Mouse (Mus musculus) stomach, embryonic 14.5 days (tissue): ENCODE data around the gene Det1. TPM values are rescaled to one million over a fixed set of nuclear protein-coding genes. Genes with fewer than 3 reads are reported as not detected.

Experiments
- ATAC-seq: fragments of 200-750 bp; cut with Nextera tagmentation; 2 replicates; pipeline ENCODE4 v1.8.0; 2017; ENCODE audit warnings: low read depth, moderate TSS enrichment; ENCODE audit not compliant: insufficient number of reproducible peaks, insufficient read depth, low FRiP score
- H3K27ac ChIP-seq: fragments of 300-500 bp; sonication (generic); 2 replicates; pipeline ENCODE4 v1.5.1; 2014; ENCODE audit warnings: mild to moderate bottlenecking, low read length, moderate library complexity, mixed read lengths
- H3K27me3 ChIP-seq: fragments of 300-500 bp; sonication (generic); 2 replicates; pipeline ENCODE4 v1.6.1; 2014; ENCODE audit warnings: low read length, control low read depth, mixed read lengths; ENCODE audit not compliant: control insufficient read depth, insufficient read depth
- H3K36me3 ChIP-seq: fragments of 300-500 bp; sonication (generic); 2 replicates; pipeline ENCODE4 v1.6.1; 2014; ENCODE audit warnings: mild to moderate bottlenecking, control low read depth, low read length, moderate library complexity, mixed read lengths; ENCODE audit not compliant: control insufficient read depth, insufficient read depth
- H3K4me1 ChIP-seq: fragments of 300-500 bp; sonication (generic); 2 replicates; pipeline ENCODE4 v1.6.1; 2014; ENCODE audit warnings: low read length, control low read depth, mixed read lengths; ENCODE audit not compliant: control insufficient read depth, insufficient read depth
- H3K4me2 ChIP-seq: fragments of 300-500 bp; sonication (generic); replicated peaks from 2 replicates; pipeline ENCODE4 v1.6.1; 2014; ENCODE audit warnings: low read depth, low read length, control low read depth
- H3K4me3 ChIP-seq: fragments of 300-500 bp; sonication (generic); 2 replicates; pipeline ENCODE4 v1.5.1; 2014; ENCODE audit warnings: low read depth, low read length, control low read depth
- H3K9ac ChIP-seq: fragments of 300-500 bp; sonication (generic); replicated peaks from 2 replicates; pipeline ENCODE4 v1.6.1; 2014; ENCODE audit warnings: low read depth, mild to moderate bottlenecking, control low read depth, low read length, moderate library complexity, mixed read lengths
- H3K9me3 ChIP-seq: fragments of 300-500 bp; sonication (generic); 2 replicates; pipeline ENCODE4 v1.6.1; 2016; ENCODE audit warnings: low read depth, low read length, control low read depth; ENCODE audit not compliant: control insufficient read depth
- WGBS: fragments of 180-500 bp; shearing (Covaris S2); extraction: QIAGEN DNeasy Blood & Tissue Kit; methylation state at CpG from one replicate; pipeline ENCODE4 v1.1.7; 2014; 5-methylcytosine and 5-hydroxymethylcytosine counted together
- microRNA-seq: library from miRNA; unstranded; fragments of <30 nt; microRNA quantifications from one replicate; pipeline ENCODE4, GENCODE M21; 2016
- polyA plus RNA-seq: library from polyadenylated mRNA; unstranded; fragments of >200 nt; fragmentation: Nextera tagmentation; extraction: Ambion mirVana; gene quantifications from 2 replicates; pipeline ENCODE4 v1.2.1, GENCODE M21; 2014

Gene Det1
- polyA plus RNA-seq, 1 experiment from 2014 or later: 19.4 TPM

DNA sequence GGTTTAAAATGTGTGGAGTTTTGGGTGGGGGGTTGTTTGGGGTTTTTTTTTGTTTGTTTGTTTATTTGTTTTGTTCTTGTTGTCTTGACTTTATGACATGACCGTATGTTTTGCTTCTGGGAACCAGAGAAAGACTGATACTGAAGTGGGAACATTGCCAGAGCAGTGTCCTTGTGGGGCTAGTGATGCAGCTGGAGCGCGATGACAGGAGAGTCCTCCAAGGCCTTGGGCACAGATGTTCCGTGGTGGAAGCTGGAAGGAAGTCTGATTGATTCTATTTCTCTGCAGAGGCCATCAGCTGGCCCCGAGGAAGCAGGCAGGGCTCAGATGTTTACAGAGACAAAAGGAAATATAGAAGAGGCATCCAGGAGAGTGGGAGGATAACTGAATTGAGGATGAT lies 61.2 kb downstream of the Det1 start:
- peaks cover 8% of the 10 kb centered on the region for H3K4me1 ChIP-seq
- no peak overlapping the region for H3K4me3 ChIP-seq
- H3K4me2 ChIP-seq: no peak overlapping the region
- H3K36me3 ChIP-seq: peaks cover 10% of the 10 kb centered on the region
- no peaks in the 10 kb centered on the region for H3K9me3 ChIP-seq
- H3K27me3 ChIP-seq: no peaks in the 10 kb centered on the region
- no peak overlapping the region for H3K27ac ChIP-seq
- no peak for ATAC-seq
- 71% methylated on average over 5 of the region's 5 CpGs for WGBS
- no peak overlapping the region for H3K9ac ChIP-seq

DNA sequence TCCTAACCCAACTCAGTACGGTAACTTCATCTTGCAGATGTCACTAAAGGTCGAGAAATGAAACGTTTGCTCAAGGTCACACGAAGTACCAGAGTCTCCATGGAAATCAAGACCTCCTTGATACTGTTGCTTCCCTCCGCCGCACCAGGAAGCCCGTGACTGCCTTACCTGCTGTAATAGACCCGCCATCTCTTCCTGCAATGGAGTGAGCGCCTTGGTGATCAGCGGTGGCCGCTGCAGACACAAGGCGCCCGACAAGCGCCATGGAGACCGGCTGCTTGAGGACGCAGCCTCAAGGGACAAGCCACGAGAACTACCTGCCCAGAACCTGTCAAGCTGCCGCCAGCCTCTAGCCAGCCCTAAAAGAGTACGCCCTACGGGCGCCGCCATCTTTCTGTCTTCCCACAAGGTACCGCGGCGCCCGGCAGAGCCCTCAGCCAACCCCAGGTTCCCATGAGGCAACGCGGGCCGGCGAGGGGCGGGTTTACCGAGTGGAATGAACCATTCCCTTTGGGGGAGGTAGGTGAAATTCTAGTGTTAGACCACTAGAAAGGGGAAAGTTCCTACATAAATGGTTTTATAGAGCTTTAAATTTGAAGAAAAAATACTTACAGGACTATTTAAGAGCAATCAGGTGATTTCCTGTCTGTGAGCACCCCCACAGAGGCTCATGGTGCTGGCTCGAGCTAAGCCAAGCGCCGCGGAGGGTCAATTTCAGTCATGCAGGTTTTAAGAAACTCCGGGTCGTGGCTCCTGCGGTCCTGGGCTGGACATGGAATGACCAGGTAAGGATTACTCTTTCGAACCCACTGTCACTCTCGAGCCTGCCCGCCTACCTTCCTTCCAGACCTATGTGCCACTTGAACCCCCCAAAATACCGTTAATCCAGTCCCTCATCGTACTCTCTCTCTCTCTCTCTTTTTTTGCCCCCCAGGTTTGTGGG lies 64.2 kb downstream of the Det1 start, which contains the start of the genes Mrps11 and Mrpl46:
TSS of gene Mrps11 (plus strand) at position 481 of the 943 bp plus-strand sequence.
TSS of gene Mrpl46 (minus strand) at position 893 of the 943 bp plus-strand sequence.
- Histone ChIP-seq H3K4me2 (peak within 1 kb of the TSS; percentile 85), H3K4me1 (peaks cover 8% of the 10 kb centered on the region), H3K27me3 (no peaks in the 10 kb centered on the region), H3K27ac (peak within 1 kb of the TSS; percentile 8; the same call in 1 of the 2 replicates), H3K36me3 (peaks cover 18% of the 10 kb centered on the region), H3K9me3 (no peaks in the 10 kb centered on the region), H3K4me3 (peak within 1 kb of the TSS; percentile 94), H3K9ac (peak within 1 kb of the TSS; percentile 78)
- WGBS: under 1% methylated on average over 44 of the region's 44 CpGs
- peak; percentile 98 for ATAC-seq

DNA sequence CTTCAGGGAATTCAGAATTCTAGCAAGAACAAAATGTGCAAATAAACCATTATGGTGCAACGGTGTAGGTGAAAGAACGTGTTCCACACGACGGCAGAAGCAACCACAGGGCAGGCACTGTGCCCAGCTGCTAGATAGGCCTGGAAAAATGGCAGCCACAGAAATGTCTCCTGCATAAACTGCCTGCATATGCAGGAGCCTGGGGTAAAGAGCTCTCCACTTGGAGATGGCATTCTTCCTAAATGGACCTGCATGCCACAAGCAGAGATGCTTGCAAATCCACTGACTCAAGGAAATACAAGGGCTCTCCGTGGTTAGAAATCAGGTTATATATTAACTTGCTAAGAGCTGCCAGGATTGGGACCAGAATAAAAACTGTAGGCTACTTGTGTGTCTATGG lies 68.3 kb downstream of the Det1 start:
- Histone ChIP-seq H3K27me3 (no peaks in the 10 kb centered on the region), H3K27ac (no peak overlapping the region), H3K4me2 (no peak overlapping the region), H3K36me3 (peaks cover 37% of the 10 kb centered on the region), H3K4me1 (peaks cover 8% of the 10 kb centered on the region), H3K4me3 (no peak overlapping the region), H3K9me3 (no peaks in the 10 kb centered on the region), H3K9ac (no peak overlapping the region)
- no peak for ATAC-seq
- 94% methylated on average over 5 of the region's 5 CpGs for WGBS

Small RNA genes within 50 kb of the gene (microRNA-seq; reads per million reads assigned to microRNA genes)
- 28.9 reads per million, percentile 32 among the genes with 10 or more reads in this experiment for gene Mir7-2

Other genes starting within 250 kb of the Det1 start
- 5.9 and 8.6 TPM in 2 replicates for gene Ntrk3, start 109.3 kb downstream of the Det1 start, polyA plus RNA-seq
- gene Mrps11, start 64.1 kb downstream of the Det1 start, polyA plus RNA-seq: 73.2 and 74.5 TPM in 2 replicates
- gene Mrpl46, start 63.7 kb downstream of the Det1 start, polyA plus RNA-seq: 66.5 and 68.6 TPM in 2 replicates
- 32.6 and 34.9 TPM in 2 replicates for gene Aen, start 48.6 kb upstream of the Det1 start, polyA plus RNA-seq
- 16.0 and 18.3 TPM in 2 replicates for gene Isg20, start 66.2 kb upstream of the Det1 start, polyA plus RNA-seq
- 0.36 and 1.1 TPM in 2 replicates for gene Acan, start 206.2 kb upstream of the Det1 start, polyA plus RNA-seq